Mouse (Mus musculus) thymus, adult 2 months (tissue): ENCODE measurements at regions not wholly inside any gene's neighbourhood (a gene's known extent, or its start where the extent isn't known, plus 50 kb on each side); places are given as distances from the start of the nearest gene placed in this dataset.

Source experiments
- CTCF ChIP-seq: fragments of 200-500 bp; IDR thresholded peaks from 2 replicates; pipeline ENCODE4 v1.5.1; 2012; ENCODE audit warnings: mild to moderate bottlenecking, control low read depth, low read length, moderate library complexity, borderline replicate concordance; ENCODE audit not compliant: control insufficient read depth, poor library complexity, insufficient read depth; ENCODE audit errors: extremely low read depth
- POLR2A ChIP-seq: fragments of 200-500 bp; IDR thresholded peaks from 2 replicates; pipeline ENCODE4 v1.6.1; 2012; ENCODE audit warnings: mild to moderate bottlenecking, low read length, control low read depth, moderate library complexity; ENCODE audit not compliant: control insufficient read depth, poor library complexity, insufficient read depth; ENCODE audit errors: extremely low read depth

DNA sequence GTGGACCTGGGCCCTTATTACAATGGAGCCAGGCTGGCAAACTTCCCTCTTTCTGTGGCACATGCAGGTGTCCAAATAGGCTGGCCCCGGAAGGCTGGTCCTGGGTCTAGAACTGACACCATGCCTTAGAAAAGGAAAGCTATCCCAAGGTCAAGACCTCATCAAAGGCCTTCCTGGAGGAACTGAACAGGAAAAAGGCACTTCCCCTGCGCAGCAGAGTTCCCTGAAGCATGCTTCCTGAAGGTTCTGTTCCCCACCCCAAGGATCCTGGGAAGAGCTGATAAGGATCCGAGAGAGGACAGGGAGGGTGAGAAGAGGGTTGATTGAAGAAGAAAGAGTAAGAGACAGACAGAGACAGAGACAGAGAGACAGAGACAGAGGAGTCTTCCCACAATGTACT lies 204.0 kb downstream of the Bcor start:
- TF ChIP-seq CTCF (no peak), POLR2A (no peak)
